Mouse (Mus musculus): ENCODE measurements around the gene Adcy10. TPM values are rescaled to one million over a fixed set of nuclear protein-coding genes. Genes with fewer than 3 reads are reported as not detected.
A peak's percentile ranks its signal among the peaks of the same experiment; 100 is the strongest.

Adcy10 gene
- polyA plus RNA-seq, 1 experiment from 2014 or later: 0.05 TPM

DNA sequence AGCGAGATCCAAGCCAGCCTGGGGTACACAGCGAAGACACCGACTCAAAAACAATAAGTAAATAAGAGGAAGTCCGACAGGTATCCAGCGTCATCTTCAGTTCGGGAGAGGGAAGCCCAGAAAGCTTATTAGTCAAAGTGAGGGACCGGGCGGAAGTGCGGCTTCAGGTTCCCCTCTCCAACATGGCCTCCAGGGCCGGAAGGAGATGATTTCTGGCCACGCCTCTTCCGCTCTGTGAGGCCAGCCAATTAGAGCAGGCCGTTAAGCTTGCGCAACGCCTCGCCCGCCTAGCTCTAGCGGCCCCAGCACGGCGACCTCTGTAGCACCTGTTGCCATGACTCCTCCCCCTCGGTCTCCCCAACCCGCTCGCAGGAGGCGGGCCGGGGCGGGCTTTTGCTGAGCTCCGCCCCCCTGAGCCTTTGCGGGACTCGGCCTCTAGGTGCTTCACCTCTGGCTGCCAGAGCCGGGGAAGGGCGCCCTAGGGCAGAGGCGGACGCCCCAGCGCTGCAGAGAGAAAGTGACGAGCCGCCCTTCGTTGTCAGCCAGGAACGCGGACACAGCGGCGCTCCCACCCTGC is 24.1 kb upstream of the Adcy10 start:
- Histone ChIP-seq H3K4me1 (replicated peaks; ENCODE audit: control insufficient read depth, insufficient read depth, low read length) (peaks cover 2% of the 10 kb centered on the region; the same call in 1 of the 2 replicates), H3K4me2 (ENCODE audit: low read depth, low read length, severe bottlenecking) (peak overlapping the region; percentile 89), H3K27me3 (ENCODE audit: control insufficient read depth, insufficient read depth, low read length) (no peaks in the 10 kb centered on the region), H3K9ac (ENCODE audit: low read length) (peak overlapping the region; percentile 62), H3K4me3 (ENCODE audit: low read depth, low read length) (peak overlapping the region; percentile 86), H3K27ac (ENCODE audit: low read depth, low read length) (peak overlapping the region; percentile 43), H3K9me3 (ENCODE audit: control insufficient read depth, low read length) (no peaks in the 10 kb centered on the region), H3K36me3 (ENCODE audit: control insufficient read depth, insufficient read depth, low read length) (no peaks in the 10 kb centered on the region)
- peak; percentile 99 for DNase-seq (ENCODE audit: low spot score)
- 1% methylated on average over 41 of the region's 41 CpGs for WGBS
- peak; percentile 97 for ATAC-seq (replicated peaks; ENCODE audit: low FRiP score)

DNA sequence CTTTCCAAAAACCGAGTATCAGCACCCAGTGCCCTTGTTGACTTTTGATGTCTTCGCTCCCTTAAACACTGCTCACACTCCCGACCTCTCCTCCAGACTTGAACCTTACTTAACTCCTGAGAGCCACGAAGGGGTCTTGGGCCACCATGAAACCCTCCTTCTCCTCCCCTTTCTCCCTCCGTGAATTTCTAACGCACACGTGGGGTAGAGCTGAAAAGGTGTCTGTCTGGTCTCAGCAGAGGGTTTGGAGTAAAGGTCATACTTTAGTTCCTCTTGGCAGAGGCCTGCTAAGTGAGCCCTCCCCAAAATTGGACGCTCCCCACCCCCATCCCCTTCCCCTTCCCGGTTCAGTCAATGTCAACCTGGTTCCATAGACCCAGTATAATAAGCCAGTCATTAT is 23.3 kb upstream of the Adcy10 start:
- WGBS: 3% methylated on average over 9 of the region's 9 CpGs
- Histone ChIP-seq H3K36me3 (ENCODE audit: control insufficient read depth, insufficient read depth, low read length) (no peaks in the 10 kb centered on the region), H3K27me3 (ENCODE audit: control insufficient read depth, insufficient read depth, low read length) (no peaks in the 10 kb centered on the region), H3K4me3 (ENCODE audit: low read depth, low read length) (peak overlapping the region; percentile 86), H3K9ac (ENCODE audit: low read length) (peak overlapping the region; percentile 62), H3K4me1 (replicated peaks; ENCODE audit: control insufficient read depth, insufficient read depth, low read length) (peaks cover 2% of the 10 kb centered on the region; the same call in 1 of the 2 replicates), H3K27ac (ENCODE audit: low read depth, low read length) (no peak overlapping the region), H3K4me2 (ENCODE audit: low read depth, low read length, severe bottlenecking) (peak overlapping the region; percentile 78), H3K9me3 (ENCODE audit: control insufficient read depth, low read length) (no peaks in the 10 kb centered on the region)
- ATAC-seq (replicated peaks; ENCODE audit: low FRiP score) (no peak), DNase-seq (ENCODE audit: low spot score) (peak; percentile 55)

DNA sequence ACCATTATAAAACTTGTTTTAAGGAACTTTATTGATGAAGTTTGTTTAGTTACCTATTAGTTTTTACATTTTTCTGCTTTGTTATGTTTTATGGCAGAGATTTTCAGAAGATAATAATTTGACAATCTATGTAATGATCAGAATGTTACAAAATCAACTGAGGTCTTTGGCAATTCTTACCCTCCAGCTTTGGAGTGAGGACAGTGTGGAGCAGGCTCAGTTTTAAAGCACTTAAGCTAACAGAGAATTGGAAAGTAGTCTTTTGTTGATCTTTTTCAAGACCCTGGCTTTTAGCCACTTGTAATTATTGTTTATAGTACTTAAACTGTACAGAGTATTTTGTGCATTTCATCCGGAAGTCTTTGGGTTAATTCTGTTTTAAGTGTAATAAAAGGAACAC is 22.1 kb upstream of the Adcy10 start:
- Histone ChIP-seq H3K27me3 (ENCODE audit: control insufficient read depth, insufficient read depth, low read length) (no peaks in the 10 kb centered on the region), H3K36me3 (ENCODE audit: control insufficient read depth, insufficient read depth, low read length) (no peaks in the 10 kb centered on the region), H3K4me3 (ENCODE audit: low read depth, low read length) (no peak overlapping the region), H3K9ac (ENCODE audit: low read length) (no peak overlapping the region), H3K4me2 (ENCODE audit: low read depth, low read length, severe bottlenecking) (no peak overlapping the region), H3K27ac (ENCODE audit: low read depth, low read length) (no peak overlapping the region), H3K9me3 (ENCODE audit: control insufficient read depth, low read length) (no peaks in the 10 kb centered on the region), H3K4me1 (replicated peaks; ENCODE audit: control insufficient read depth, insufficient read depth, low read length) (peaks cover 2% of the 10 kb centered on the region; the same call in 1 of the 2 replicates)
- DNase-seq (ENCODE audit: low spot score) (no peak), ATAC-seq (replicated peaks; ENCODE audit: low FRiP score) (no peak)
- WGBS: 89% methylated on average over 1 of the region's 1 CpGs

DNA sequence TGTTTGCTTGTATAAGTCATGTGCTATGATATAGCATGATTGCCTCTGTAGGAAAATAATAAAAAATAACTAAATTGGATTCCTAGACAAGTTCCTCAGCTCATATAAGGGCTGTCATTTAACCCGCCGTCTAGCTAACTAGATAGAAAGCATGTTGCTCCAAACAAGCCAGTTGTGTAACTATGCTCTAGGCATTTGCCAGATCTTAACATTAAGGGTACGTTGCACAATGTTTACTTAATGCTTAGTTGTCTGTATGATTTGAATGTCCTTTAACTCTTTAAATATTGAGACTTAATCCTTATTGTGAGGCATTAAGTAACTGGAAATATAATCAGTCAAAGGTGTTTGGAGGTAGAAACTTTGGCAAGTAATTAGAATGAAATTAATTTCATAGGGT is 20.4 kb upstream of the Adcy10 start:
- H3K36me3 ChIP-seq (ENCODE audit: control insufficient read depth, insufficient read depth, low read length): no peaks in the 10 kb centered on the region
- 94% methylated on average over 3 of the region's 3 CpGs for WGBS
- no peak for DNase-seq (ENCODE audit: low spot score)
- H3K4me3 ChIP-seq (ENCODE audit: low read depth, low read length): no peak overlapping the region
- no peak overlapping the region for H3K9ac ChIP-seq (ENCODE audit: low read length)
- no peaks in the 10 kb centered on the region for H3K27me3 ChIP-seq (ENCODE audit: control insufficient read depth, insufficient read depth, low read length)
- no peak overlapping the region for H3K27ac ChIP-seq (ENCODE audit: low read depth, low read length)
- H3K4me1 ChIP-seq (replicated peaks; ENCODE audit: control insufficient read depth, insufficient read depth, low read length): peaks cover 2% of the 10 kb centered on the region; the same call in 1 of the 2 replicates
- no peaks in the 10 kb centered on the region for H3K9me3 ChIP-seq (ENCODE audit: control insufficient read depth, low read length)
- no peak for ATAC-seq (replicated peaks; ENCODE audit: low FRiP score)
- H3K4me2 ChIP-seq (ENCODE audit: low read depth, low read length, severe bottlenecking): no peak overlapping the region

DNA sequence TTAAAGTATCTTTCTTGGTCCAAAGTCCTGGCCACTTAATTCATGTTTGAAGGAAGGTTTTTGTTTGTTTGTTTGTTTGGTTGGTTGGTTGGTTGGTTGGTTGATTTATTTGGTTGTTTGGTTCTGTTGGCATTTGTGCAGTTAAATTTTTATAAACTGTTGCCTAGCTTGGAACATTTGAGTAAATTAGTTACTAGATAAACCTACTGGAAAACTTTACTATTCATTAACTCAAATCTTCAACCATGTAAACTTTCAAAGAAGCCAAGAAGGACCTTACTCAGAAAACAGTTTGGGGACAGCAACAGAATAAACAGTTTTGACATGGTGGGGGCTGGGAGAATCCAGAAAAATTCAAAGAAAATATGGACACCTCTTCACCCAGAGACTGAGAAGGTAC is 16.0 kb upstream of the Adcy10 start:
- no peak overlapping the region for H3K4me2 ChIP-seq (ENCODE audit: low read depth, low read length, severe bottlenecking)
- no peaks in the 10 kb centered on the region for H3K27me3 ChIP-seq (ENCODE audit: control insufficient read depth, insufficient read depth, low read length)
- H3K9ac ChIP-seq (ENCODE audit: low read length): no peak overlapping the region
- H3K27ac ChIP-seq (ENCODE audit: low read depth, low read length): no peak overlapping the region
- no peaks in the 10 kb centered on the region for H3K9me3 ChIP-seq (ENCODE audit: control insufficient read depth, low read length)
- no peaks in the 10 kb centered on the region for H3K4me1 ChIP-seq (replicated peaks; ENCODE audit: control insufficient read depth, insufficient read depth, low read length)
- H3K4me3 ChIP-seq (ENCODE audit: low read depth, low read length): no peak overlapping the region
- DNase-seq (ENCODE audit: low spot score) (no peak), ATAC-seq (replicated peaks; ENCODE audit: low FRiP score) (no peak)
- no peaks in the 10 kb centered on the region for H3K36me3 ChIP-seq (ENCODE audit: control insufficient read depth, insufficient read depth, low read length)

DNA sequence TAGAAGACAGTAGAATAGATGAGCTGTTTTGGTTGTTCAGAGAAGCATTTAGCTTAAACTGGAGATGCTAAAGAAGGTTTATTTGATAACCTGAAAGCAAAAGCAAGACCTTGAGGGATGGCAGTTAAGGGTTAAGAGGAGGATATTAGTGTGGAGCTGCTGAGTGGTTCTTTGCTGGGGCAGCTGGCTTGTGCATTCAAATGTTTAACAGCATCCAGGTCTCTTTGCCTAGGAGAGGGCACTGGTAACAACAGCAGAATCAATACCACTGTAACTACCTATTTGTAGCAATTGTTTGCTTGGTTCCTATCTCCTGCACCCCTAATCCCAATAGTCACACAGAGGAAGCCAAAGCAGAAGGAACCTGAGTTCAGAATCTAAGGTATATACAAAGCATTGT is 15.3 kb upstream of the Adcy10 start:
- no peaks in the 10 kb centered on the region for H3K36me3 ChIP-seq (ENCODE audit: control insufficient read depth, insufficient read depth, low read length)
- DNase-seq (ENCODE audit: low spot score): no peak
- H3K9me3 ChIP-seq (ENCODE audit: control insufficient read depth, low read length): no peaks in the 10 kb centered on the region
- no peak overlapping the region for H3K9ac ChIP-seq (ENCODE audit: low read length)
- H3K4me1 ChIP-seq (replicated peaks; ENCODE audit: control insufficient read depth, insufficient read depth, low read length): no peaks in the 10 kb centered on the region
- no peak overlapping the region for H3K27ac ChIP-seq (ENCODE audit: low read depth, low read length)
- ATAC-seq (replicated peaks; ENCODE audit: low FRiP score): no peak
- H3K27me3 ChIP-seq (ENCODE audit: control insufficient read depth, insufficient read depth, low read length): no peaks in the 10 kb centered on the region
- no peak overlapping the region for H3K4me2 ChIP-seq (ENCODE audit: low read depth, low read length, severe bottlenecking)
- no peak overlapping the region for H3K4me3 ChIP-seq (ENCODE audit: low read depth, low read length)

DNA sequence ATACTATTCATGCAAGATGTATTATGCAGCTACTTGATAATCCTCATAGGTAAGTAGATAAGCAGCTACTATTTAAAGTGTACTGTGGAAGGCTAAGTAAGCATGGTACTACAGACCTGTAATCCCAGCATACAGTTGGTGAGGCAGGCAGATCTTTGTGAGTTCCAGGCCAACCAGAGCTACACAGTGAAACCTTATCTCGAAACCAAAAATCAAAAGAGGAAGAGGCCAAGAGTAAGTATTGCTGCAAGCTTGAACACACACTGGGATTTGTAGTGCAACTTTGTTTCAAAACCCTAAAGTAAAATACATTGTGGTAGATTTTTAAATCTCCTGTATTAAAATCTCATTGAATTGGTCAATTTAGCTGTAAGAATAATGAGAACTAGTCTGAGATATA is 13.5 kb upstream of the Adcy10 start:
- Histone ChIP-seq H3K4me3 (ENCODE audit: low read depth, low read length) (no peak overlapping the region), H3K36me3 (ENCODE audit: control insufficient read depth, insufficient read depth, low read length) (no peaks in the 10 kb centered on the region), H3K9me3 (ENCODE audit: control insufficient read depth, low read length) (no peaks in the 10 kb centered on the region), H3K27me3 (ENCODE audit: control insufficient read depth, insufficient read depth, low read length) (no peaks in the 10 kb centered on the region), H3K4me1 (replicated peaks; ENCODE audit: control insufficient read depth, insufficient read depth, low read length) (no peaks in the 10 kb centered on the region), H3K9ac (ENCODE audit: low read length) (no peak overlapping the region), H3K4me2 (ENCODE audit: low read depth, low read length, severe bottlenecking) (no peak overlapping the region), H3K27ac (ENCODE audit: low read depth, low read length) (no peak overlapping the region)
- ATAC-seq (replicated peaks; ENCODE audit: low FRiP score): no peak
- WGBS: 80% methylated on average over 1 of the region's 1 CpGs
- DNase-seq (ENCODE audit: low spot score): no peak

DNA sequence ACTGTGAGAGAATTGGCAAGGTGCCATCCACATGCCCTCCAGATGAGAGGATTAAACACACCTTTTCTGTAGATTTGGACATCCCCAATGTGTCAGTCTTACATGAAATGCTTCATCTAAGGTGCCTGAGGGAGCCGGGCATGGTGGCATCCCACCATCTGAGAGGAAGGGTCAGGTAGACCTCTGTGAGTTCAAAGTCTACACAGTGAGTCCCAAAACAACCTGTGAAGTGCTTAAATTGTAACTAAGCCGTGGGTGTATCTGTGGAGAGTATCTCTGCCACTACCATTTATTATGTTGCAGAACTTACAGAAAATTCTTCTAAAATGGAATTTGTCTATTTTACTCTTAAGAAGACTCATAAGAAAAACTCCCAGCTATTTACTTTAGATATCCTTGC is 1.1 kb downstream of the Adcy10 start:
- Histone ChIP-seq H3K9ac (ENCODE audit: low read length) (no peak overlapping the region), H3K4me2 (ENCODE audit: low read depth, low read length, severe bottlenecking) (no peak overlapping the region), H3K27me3 (ENCODE audit: control insufficient read depth, insufficient read depth, low read length) (no peaks in the 10 kb centered on the region), H3K36me3 (ENCODE audit: control insufficient read depth, insufficient read depth, low read length) (no peaks in the 10 kb centered on the region), H3K27ac (ENCODE audit: low read depth, low read length) (no peak overlapping the region), H3K4me3 (ENCODE audit: low read depth, low read length) (no peak overlapping the region), H3K4me1 (replicated peaks; ENCODE audit: control insufficient read depth, insufficient read depth, low read length) (no peaks in the 10 kb centered on the region), H3K9me3 (ENCODE audit: control insufficient read depth, low read length) (no peaks in the 10 kb centered on the region)
- 85% methylated on average over 2 of the region's 2 CpGs for WGBS
- DNase-seq (ENCODE audit: low spot score) (no peak), ATAC-seq (replicated peaks; ENCODE audit: low FRiP score) (no peak)

DNA sequence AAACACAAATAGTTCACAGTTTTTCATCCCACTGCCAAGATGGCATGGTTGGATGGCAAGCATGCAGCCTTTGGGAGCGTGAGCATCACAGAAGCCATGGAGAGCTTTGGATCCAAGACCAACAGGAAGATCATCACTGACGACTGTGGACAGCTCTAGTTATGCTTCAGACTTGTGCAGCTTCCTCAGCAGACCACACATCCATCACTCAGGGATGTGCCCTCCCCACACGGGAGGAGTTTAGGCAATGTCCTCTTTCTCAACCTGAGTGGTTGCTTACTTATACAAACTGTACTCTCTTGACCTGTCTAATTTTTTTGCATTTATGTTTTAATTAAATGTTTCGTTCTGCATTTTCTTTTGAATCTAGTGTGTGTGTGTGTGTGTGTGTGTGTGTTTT is 4.2 kb downstream of the Adcy10 start:
- Histone ChIP-seq H3K27ac (ENCODE audit: low read depth, low read length) (no peak overlapping the region), H3K36me3 (ENCODE audit: control insufficient read depth, insufficient read depth, low read length) (no peaks in the 10 kb centered on the region)
- WGBS: 89% methylated on average over 4 of the region's 4 CpGs

More for the DNA sequence above, 4.2 kb downstream of the Adcy10 start:
- Histone ChIP-seq H3K4me2 (ENCODE audit: low read depth, low read length, severe bottlenecking) (no peak overlapping the region), H3K27me3 (ENCODE audit: control insufficient read depth, insufficient read depth, low read length) (no peaks in the 10 kb centered on the region), H3K9ac (ENCODE audit: low read length) (no peak overlapping the region), H3K9me3 (ENCODE audit: control insufficient read depth, low read length) (no peaks in the 10 kb centered on the region), H3K4me1 (replicated peaks; ENCODE audit: control insufficient read depth, insufficient read depth, low read length) (no peaks in the 10 kb centered on the region), H3K4me3 (ENCODE audit: low read depth, low read length) (no peak overlapping the region)
- DNase-seq (ENCODE audit: low spot score) (no peak), ATAC-seq (replicated peaks; ENCODE audit: low FRiP score) (no peak)

Measured in forebrain, embryonic 11.5 days (tissue).